Mouse (Mus musculus) gastrocnemius, postnatal 10 days (tissue): ENCODE results near the gene Armh4. TPM values are rescaled to one million over a fixed set of nuclear protein-coding genes. Genes with fewer than 3 reads are reported as not detected.
"Not testable (repeated sequence)": the region's sequence is repeated elsewhere in the genome, so short reads cannot be mapped to it uniquely, and the experiment has no call there.

Experiments used
- DNase-seq: peaks from one replicate; pipeline ENCODE4 v3.0.0; 2021; ENCODE audit warnings: mixed read lengths
- long read RNA-seq, 2 experiments: library from polyadenylated mRNA; stranded (forward); transcript quantifications; one replicate each; pipeline ENCODE4 v2.0.0; 2021
- total RNA-seq, 2 experiments: library from RNA; stranded (reverse); gene quantifications; 2 replicates each; pipeline ENCODE4 v1.2.3; 2021

Armh4 gene
- total RNA-seq: 1 to 10 TPM; 7.0 to 8.1 TPM
- long read RNA-seq, experiment 1, full-length matches to known transcripts: 21 of 22 reads
- long read RNA-seq, experiment 1, partial matches to known transcripts: 0 of 22 reads
- long read RNA-seq, experiment 1, other reads (novel, unspliced or antisense): 1 of 22 reads
- long read RNA-seq, experiment 2, full-length matches to known transcripts: 6 of 11 reads
- long read RNA-seq, experiment 2, partial matches to known transcripts: 4 of 11 reads
- long read RNA-seq, experiment 2, other reads (novel, unspliced or antisense): 1 of 11 reads

DNA sequence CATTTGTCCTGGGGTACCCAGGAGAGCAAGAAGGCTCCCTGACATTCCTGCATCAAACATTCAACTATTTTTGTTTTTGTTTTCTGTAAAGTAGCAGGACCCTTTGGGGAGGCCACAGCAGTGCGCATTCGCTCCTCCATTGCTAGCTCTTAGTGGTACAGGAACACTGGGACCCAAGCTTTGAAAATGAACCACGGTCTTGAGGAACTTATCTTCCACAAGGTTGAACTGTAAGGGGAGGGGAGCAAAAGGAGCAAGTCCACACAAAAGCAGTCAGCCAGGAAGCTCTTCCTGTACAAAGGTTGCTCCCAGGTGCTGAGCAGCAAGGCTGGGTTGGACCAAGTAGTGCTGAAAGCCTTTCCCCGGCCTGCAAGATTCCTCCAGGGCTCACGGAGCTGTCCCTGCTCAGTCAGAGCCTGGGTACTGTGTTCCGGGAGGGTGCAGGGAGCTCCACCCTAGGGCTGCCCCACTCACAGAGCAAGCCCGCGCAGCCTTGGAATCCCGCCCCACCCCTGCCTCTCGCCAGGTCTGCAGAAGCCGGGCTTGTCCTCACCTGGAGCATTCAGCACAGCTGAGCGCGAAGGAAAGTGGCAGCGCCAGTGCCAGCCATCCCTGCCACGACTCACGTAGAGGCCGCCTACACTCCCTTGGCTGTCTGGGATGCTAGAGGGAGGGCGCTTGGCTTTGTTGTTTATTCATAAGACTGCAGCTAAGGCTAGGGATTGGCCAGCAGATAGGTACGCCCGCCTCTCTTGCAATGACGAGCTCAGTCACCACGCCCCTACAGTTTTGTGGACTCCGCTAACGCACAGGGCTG lies at the start of gene Armh4:
Armh4 (minus strand) TSS at position 669 of the 817 bp plus-strand sequence.
- DNase-seq: peak; percentile 46

DNA sequence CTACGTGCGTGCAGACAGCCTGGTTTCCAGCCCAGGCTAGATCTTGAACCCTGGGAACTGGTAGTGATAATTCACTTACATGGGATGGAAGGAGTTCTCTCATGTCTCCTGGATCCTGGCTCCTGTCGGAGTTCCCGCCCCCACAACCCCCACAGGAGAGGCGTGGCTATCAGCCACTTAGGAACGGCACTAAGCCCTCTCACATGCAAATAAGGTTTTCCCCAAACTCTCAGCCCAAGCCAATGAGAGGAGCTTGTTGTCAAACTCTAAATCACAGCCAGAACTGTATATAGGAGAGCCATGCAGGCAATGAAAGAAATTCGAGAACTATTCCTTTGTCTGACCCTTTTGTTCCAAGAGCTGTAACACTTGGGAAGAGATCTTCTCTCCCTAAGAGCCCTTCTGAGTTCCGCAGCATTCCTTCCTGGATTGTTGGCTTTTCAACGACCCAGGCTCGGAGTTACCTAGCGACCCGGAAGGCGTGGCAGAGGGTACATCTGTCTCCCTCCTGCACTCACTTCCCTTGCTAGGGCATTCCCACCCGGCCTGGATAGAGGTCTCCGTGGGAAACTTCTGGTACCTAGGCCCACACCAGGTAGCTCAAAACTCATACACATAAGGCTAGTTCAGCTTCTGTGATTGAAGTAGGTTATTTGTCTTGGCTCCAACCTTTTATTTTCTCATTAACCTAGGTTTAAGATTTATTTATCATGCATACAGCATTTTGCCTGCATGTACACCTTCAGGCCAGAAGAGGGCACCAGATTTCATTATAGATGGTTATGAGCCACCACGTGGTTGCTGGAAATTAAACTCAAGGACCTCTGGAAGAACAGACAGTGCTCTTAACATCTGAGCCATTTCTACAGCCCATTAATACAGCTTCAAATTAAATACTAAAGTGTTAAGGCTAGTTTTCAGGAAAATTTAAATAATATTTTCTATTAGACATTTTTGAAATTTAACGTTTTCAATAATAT lies 46.3 kb upstream of the Armh4 start:
- no peak for DNase-seq

DNA sequence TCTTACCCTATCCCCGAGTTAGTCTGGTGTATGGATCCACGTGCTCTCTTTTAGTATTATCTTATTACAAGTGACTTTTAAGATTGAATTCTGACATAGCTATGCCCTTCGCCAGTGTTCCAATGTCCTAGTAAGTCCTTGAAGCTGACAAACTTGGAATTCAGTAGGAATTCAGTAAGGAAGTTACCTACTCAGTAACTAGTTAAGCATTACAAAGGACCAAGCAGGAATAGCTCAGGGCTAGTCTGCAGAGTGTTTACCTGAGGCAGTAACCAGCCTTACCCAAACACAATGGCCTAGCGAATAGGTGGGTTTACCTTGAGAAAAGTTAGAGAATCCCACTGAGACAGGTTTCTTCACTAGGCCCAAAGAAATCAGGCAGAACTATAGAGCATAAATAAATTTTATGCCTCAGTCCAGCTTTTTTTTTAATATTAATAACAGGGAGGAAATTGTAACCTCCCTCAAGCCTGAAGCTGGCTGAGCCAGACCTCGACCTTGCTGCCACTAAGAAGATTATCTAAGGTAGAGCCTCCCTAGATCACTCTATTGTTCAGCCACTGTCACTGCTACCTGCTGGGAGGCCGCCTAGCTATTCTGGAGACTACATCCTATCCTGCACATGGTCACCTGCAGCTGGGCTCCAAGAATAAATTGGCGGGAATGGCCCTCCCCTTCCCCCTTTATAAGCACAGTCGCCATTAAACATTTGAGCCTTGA lies 36.7 kb upstream of the Armh4 start:
- not testable (repeated sequence) for DNase-seq

DNA sequence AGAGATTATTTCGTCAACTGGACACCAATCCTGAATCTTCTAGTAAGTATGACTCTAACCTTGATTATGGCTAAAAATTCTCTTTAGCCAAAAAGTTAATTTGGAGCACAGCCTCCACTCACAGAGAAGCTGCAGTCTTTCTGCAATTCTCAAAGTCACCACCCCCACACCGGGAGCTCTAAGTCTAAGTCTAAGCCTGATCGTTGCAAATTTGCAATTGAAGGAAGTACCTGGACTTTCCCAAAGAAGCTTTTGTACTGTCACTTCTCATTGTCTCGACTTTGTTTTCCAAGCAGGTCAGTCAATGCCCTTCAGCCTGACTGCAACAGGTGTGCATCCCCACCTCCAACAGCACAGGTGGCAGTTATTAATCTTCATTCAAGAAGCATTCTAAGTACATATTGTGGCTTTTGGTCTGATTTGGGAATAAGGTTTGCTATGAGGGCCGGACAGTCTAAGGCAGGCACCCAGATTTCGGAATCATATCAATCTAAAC lies 35.6 kb upstream of the Armh4 start:
- not testable (repeated sequence) for DNase-seq

DNA sequence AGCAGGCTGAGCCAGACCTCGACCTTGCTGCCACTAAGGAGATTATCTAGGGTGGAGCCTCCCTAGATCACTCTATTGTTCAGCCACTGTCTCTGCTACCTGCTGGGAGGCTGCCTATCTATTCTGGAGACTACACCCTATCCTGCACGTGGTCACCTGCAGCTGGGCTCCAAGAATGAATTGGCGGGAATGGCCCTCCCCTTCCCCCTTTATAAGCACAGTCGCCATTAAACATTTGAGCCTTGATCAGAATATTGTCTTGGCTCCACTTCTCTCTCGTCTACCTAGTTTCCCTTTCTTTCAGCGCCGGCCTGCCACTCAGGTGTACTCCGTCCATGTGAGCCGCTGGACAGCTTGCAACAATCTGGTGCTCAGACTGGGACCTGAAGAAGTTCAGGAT lies 29.8 kb upstream of the Armh4 start:
- not testable (repeated sequence) for DNase-seq

DNA sequence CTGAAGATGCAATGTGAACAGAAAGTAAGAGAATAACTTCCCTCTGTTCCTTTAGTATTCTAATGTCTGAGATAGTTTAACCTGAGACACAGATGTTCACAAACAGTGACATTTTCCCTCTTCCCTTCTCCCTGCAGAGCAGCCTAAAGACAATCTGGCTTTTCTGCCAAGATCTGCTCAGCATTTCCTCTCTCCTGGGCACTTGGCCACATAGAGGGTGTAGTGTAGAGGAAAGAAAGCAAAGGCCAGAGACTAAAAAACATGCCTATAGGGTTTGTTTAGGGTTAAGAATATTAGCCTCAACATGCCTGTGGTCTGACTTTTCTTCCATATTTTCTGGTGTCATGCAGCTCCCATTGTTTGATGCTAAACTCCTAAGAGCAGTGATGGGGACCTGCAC lies 21.9 kb upstream of the Armh4 start:
- DNase-seq: not testable (repeated sequence)

DNA sequence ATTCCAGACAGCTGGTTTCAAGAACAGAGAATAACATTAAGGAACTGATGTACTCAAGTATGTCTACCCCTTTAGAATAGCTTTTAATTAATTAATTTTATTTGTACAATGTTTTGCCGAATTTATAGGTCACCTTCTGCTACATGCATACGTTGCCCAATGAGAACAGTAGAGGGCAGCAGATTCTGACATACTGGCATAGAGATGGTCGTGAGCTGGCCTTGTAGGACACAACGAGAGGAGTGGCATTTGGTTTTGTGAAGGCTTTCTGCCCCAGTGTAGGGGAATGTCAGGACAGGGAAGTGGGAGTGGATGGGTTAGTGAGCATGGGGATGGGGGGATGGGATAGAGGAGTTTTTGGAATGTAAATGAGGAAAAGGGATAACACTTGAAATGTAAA lies 18.3 kb upstream of the Armh4 start:
- DNase-seq: no peak

DNA sequence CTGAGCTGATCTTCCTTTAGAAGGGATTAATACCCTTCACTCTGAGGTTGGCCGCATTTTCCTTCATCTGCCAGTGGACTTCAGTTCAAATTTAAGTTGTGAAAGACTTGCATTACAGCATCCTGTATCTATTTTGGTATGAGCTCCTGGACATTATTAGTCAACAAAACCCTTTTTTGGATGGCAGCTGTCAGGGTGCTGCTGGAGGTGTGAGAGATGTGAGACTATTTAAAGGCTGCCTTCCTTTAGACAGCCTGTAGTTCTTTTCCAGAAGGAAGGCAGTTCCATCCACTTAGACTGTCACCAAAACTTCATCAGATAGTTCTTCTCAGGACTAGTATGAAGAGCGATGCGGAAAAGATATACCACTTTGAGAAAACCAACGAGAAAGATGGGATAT lies 10.8 kb upstream of the Armh4 start:
- no peak for DNase-seq

DNA sequence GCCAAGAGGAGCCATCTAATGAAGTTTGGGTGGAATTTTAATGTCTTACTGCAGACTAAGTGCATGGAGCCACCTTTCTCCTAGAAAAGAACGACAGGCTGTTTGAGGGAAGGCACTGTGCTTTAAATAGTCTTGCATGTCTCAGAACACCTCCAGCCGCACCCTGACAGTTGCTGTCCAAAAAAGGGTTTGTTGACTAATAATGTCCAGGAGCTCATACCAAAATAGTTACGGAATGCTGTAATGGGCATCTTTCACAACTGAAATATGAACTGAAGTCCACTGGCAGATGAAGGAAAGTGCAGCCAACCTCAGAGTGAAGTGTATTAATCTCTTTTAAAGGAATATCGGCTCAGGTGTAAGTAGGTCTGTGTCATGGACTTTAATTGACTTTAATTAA lies 7.4 kb upstream of the Armh4 start:
- DNase-seq: no peak

DNA sequence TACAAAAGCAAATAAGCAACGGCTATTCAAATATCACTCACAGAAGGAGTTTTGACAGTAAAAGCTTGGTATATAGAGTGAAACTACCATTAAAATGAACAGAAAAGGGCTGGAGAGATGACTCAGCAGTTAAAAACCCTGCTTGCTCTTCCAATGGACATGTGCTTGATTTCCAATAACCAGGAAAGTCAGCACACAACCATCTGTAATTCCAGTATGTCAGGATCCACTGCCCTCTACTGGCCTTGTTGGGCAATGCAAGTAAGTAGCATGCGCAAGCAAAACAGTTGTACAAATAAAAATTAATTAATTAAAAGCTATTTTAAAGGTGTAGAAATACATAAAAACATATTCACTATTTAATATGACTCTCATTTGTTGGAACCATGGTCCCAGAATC lies 2.6 kb upstream of the Armh4 start:
- peak; percentile 57 for DNase-seq

DNA sequence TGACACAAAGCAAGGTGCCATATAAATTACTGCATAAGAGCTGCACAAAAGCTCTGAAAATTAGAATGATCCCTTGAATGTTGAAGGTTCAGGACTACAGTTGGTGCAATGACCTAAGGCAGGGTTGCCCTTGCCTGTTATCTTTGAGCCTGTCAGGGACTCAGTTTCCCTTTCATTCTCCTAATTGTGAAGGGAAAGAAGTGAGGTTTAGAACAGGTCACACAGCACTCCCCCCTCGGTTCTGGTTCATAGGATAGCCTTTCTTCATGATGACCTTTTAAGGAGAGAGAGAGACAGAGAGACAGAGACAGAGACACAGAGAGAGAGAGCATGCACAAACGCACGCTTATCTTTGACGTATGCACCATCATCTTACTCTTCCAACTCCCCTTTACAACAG lies 683 bp upstream of the Armh4 start:
- DNase-seq: no peak

DNA sequence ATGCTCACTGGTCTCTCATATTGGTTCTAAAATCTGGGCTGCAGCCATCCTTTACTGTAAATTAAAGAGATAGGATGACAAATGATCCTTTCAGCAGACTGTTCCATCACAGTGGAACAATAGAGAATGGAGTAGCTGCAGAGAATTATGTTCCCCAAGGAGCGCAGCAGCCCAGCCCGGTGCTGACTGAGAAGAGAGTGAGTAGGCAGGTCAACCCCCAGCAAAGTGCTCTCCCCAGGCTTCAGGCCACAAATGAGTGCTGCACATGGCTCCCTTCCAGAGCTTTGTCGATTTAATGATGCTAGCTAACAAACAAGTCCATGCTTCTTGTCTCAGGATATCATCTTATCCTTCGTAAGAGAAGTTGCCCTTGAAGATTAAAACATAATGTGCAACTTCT lies 2.8 kb downstream of the Armh4 start:
- no peak for DNase-seq

DNA sequence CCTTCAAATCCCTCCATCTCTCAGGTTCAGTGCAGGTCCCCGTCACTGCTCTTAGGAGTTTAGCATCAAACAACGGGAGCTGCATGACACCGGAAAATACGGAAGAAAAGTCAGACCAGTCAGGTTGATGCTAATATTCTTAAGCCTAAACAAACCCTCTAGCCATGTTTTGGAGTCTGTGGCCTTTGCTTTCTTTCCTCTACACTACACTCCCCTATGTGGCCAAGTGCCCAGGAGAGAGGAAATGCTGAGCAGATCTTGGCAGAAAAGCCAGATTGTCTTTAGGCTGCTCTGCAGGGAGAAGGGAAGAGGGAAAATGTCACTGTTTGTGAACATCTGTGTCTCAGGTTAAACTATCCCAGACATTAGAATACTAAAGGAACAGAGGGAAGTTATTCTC lies 5.6 kb downstream of the Armh4 start:
- not testable (repeated sequence) for DNase-seq

DNA sequence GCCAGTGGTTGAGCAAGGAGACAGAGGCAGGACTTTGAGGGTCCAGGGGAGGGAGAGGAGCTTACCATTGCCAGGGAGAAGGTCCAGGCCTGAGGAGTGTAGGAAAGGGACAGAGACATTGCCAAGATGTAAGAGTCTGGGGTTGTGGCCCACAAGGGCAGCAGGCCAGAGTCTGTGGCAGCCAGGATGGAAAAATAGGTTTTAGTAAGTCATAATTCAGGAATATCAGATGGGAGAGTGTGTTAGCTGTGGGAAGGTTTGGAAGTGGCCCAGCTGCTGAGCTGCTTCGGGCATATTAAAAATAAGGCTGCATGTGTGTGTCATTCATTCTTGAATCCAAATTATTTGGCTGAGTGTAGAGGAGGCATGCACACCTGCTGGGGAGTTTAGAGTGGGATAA lies 11.4 kb downstream of the Armh4 start:
- peak; percentile 9 for DNase-seq

DNA sequence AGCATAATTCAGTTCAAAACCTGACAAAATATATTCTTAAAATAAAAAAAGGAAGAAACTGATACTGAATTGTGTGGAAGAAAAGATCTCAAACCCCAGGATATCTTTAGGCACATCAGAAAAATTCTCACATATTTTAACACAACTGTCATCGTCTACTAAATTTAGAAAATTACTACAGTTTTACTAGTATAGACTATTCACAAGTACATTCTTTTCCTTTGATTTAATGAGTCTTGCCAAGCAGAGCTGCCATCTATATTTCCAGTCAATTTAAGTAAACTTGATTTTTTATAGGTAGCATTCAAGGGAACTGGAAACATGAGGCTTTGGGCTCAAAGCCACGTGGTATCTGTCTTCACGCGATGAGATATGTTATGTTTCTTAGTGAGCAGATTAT lies 16.6 kb downstream of the Armh4 start:
- no peak for DNase-seq

DNA sequence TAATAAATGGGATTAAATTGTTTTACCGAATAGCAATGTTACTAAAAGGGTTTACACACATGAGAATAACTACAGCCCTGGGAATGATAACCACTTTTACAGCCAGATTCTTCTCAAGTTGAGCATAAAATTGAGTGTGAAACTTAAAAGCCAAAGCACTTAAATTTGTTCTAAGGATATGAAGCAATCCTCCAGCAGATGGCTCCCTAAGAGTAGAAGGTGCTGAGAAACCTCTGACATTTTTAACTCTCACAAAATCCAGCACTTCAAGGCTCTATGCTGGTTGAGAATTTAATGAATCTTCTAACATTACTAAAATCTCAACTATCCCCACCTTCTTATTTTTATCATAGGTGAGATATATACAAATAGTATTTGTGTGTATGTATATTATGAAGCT lies 27.3 kb downstream of the Armh4 start:
- no peak for DNase-seq

DNA sequence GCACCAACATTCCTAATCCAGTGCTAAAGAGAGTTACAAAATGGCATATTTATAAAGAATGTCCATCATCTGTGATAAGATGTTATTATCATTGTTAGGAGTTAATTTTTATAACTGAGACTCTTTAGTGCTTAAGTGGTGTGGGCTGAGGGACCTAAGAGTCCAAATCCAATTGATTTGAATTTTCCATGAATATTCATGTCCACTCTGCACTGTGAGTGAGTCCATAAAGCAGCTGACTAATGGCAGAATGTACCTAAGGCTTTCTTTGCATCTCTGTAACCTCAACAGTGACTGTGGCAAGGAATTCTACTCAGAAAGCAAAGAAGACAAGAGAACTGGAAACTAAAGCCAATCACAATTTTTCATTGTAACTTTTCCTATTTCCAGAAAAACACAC lies 30.6 kb downstream of the Armh4 start:
- no peak for DNase-seq

DNA sequence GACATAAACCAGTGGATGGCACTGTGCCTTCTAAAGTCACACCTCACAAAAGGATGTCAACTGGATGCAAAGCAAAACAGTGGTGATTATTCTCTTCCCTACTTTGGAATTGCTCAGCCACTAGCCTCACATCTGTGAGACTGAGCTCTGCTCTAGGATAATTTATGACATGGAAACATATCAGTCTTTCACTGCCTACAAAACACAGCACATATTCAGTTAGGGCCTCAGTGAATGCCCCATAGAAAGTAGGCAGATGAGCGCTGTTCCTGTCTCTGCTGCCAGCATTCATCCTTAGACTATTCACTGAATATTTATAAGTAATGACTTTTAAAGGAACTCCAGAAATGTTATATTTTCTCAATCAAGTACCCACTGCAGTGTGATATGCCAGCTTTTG lies 37.3 kb downstream of the Armh4 start:
- no peak for DNase-seq

DNA sequence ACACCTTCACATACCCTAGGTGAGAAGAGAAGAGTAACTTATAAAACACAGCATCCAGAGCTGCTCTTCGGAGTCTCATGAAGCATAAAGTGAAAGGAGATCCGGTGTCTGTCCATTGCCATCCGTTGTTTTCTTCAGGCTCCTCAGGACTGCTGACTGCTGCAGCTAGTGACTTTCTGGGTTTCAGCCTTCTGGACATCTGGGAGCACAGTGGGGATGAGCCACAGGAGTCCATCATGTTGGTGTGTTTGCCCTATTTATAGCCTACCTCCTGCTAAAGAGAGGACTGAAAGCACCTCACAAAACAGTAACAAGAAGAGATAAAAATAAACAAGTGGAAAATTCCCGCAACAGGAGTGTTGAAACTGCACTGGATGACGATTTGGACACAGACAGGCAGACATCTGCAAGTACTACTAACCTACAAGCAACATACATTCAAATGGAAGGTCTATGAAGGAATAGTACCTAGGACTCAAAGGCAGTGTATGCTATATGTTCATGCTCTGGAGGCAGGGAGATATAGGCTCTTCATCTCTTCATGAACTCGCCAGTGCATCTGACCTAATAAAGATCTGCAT lies 39.1 kb downstream of the Armh4 start:
- no peak for DNase-seq

DNA sequence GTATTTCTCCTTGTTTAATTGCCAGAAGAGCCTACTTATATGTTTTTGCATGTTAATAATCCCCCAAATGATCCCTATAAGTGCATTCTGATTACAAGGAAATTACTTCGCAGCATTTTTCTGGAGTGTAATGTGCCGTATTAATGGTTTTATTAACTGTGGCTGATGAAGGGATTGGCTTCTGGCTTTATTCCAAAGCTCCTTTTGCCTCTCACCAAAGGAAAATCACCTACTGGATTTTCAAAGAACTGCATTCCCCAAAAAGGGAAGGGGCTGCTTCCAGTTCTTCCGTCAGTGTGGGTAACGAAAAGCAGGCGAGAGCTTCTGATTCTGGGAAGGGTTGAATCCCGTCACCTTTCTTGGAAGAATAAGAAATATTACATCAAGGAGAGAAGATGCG lies 43.9 kb downstream of the Armh4 start:
- DNase-seq: no peak

DNA sequence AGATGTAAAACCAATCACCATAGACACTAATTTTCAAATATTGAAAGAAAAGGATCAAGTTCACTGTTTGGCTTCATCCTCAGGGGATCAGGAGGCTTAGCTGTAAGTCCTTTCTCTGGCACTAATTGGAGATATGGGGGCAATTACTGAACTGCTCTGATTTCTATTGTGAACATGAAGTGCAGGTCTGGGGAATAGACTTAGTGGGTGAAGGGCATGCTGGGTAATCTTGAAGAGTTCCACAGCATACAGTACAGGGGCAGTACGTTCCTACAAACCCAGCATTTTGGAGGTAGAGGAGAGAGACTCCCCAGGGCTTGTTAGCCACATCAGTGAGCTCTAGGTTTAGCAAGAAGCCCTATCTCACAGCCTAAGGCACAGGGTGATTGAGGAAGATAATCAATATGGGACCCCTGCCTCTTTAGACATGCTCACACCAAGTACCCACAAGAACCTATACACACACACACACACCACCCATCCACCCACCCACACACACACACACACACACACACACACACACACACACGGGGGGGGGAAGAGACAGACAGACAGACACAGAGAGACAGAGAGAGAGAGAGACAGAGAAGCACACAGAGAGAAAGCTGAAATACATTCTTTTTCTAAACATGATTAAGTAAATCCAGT lies 44.6 kb downstream of the Armh4 start:
- no peak for DNase-seq
